Comparison of ENCODE assay signal across 11 mouse cellular contexts in the genomic region with DNA sequence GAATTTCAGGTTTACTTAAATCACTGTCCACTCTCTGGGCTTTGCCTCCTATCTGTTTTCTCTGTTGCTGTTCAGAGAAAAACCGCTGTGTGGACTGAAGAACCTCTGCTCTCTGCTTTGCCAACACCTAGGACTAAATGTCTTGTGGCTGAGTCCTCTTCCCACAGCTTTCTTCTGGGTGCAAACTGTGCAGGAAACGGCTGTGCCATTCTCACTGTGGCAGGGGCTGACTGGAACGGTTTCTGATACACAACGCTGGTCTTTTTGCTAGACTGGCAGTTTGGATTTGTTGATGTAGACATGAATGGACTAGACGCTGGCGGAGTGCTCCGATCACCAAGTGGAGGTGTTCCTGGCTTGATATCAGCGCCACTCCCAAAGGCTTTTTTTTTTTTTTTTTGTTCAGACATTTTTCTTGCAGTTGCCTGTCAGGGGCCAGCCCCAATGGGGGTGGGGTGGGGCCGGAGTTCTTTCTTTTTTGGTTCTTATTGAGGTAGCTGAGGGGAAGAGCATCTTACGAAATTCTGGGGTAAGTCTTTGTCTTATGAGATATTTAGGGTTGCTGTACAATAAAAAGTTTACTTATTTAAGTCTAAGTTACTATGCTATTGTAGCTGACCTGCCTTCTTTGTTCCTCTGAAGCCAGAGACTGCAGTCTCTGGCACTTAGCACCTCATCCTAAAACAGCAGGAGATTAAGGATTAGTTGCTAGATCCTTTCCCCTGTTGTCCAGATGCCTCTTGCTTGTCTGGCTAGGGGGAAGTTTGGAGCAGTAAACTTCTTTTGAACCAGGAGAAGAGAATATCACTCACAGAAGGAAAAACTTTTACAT. TPM values are rescaled to one million over a fixed set of nuclear protein-coding genes. Genes with fewer than 3 reads are reported as not detected.
DNase-seq lines count a peak whose midpoint lies in the region; ATAC-seq and TF ChIP-seq lines count a peak whose summit lies in the region.
"Had no signal": no experiment of that assay in that cellular context is flagged by ENCODE, and none has a peak within 500 bp of the region (broad histone marks: within the 10 kb centered on the region; RNA-seq: fewer than 3 reads in every experiment).

No protein-coding gene starts in this region.

- no peak for ATAC-seq in forebrain, postnatal 0 days
- ATAC-seq in midbrain, postnatal 0 days (ENCODE audit: low FRiP score), result no peak
- ATAC-seq in limb, embryonic 13.5 days (ENCODE audit: low FRiP score, low read depth), result no peak
- no peak for ATAC-seq in neural tube, embryonic 14.5 days (ENCODE audit: low read depth)

- peak overlapping the region; percentile 24 for H3K4me3 ChIP-seq in forebrain, embryonic 10.5 days
- no peak overlapping the region for H3K4me3 ChIP-seq in forebrain, postnatal 0 days (ENCODE audit: low read depth, low read length)
- H3K4me3 ChIP-seq in midbrain, embryonic 10.5 days, result peak overlapping the region; percentile 24; the same call in 1 of the 2 replicates
- no peak overlapping the region for H3K4me3 ChIP-seq in midbrain, postnatal 0 days (ENCODE audit: low read depth, low read length)
- H3K4me3 ChIP-seq in limb, embryonic 13.5 days, result peak overlapping the region; percentile 11; the same call in 1 of the 2 replicates
- H3K4me3 ChIP-seq in neural tube, embryonic 14.5 days (ENCODE audit: low read depth, low read length), result no peak overlapping the region

- peaks cover 17% of the 10 kb centered on the region for H3K4me1 ChIP-seq in forebrain, embryonic 10.5 days
- no peaks in the 10 kb centered on the region for H3K4me1 ChIP-seq in forebrain, postnatal 0 days (ENCODE audit: insufficient read depth)
- peaks cover 17% of the 10 kb centered on the region for H3K4me1 ChIP-seq in midbrain, embryonic 10.5 days
- no peaks in the 10 kb centered on the region for H3K4me1 ChIP-seq in midbrain, postnatal 0 days (ENCODE audit: insufficient read depth, low read length)
- no peaks in the 10 kb centered on the region for H3K4me1 ChIP-seq in limb, embryonic 13.5 days
- no peaks in the 10 kb centered on the region for H3K4me1 ChIP-seq in neural tube, embryonic 14.5 days (ENCODE audit: control insufficient read depth, insufficient read depth, low read length)

- peak overlapping the region; percentile 62; the same call in 1 of the 2 replicates for H3K27ac ChIP-seq in forebrain, embryonic 10.5 days
- no peak overlapping the region for H3K27ac ChIP-seq in forebrain, postnatal 0 days (ENCODE audit: low read depth, low read length)
- peak overlapping the region; percentile 55 for H3K27ac ChIP-seq in midbrain, embryonic 10.5 days (replicated peaks)
- H3K27ac ChIP-seq in midbrain, postnatal 0 days (ENCODE audit: low read depth, low read length), result no peak overlapping the region
- H3K27ac ChIP-seq in limb, embryonic 13.5 days, result no peak overlapping the region
- H3K27ac ChIP-seq in neural tube, embryonic 14.5 days (ENCODE audit: low read depth, low read length), result no peak overlapping the region
- H3K27ac ChIP-seq: macrophage had no signal

- H3K4me2 ChIP-seq in forebrain, postnatal 0 days (ENCODE audit: low read depth), result no peak overlapping the region
- H3K4me2 ChIP-seq in midbrain, postnatal 0 days (ENCODE audit: low read depth, low read length, poor library complexity, severe bottlenecking), result no peak overlapping the region
- peak overlapping the region; percentile 32 for H3K4me2 ChIP-seq in limb, embryonic 13.5 days (replicated peaks)
- H3K4me2 ChIP-seq in neural tube, embryonic 14.5 days (ENCODE audit: low read depth, low read length), result 0 out of 2 replicates have a peak overlapping the region, but pooled peaks have one; percentile 4

- 25% methylated on average over 10 of the region's 10 CpGs for WGBS in forebrain, embryonic 10.5 days
- 11% methylated on average over 10 of the region's 10 CpGs for WGBS in forebrain, postnatal 0 days
- WGBS in midbrain, embryonic 10.5 days, result 17% methylated on average over 10 of the region's 10 CpGs
- 11% methylated on average over 10 of the region's 10 CpGs for WGBS in midbrain, postnatal 0 days
- 14% methylated on average over 10 of the region's 10 CpGs for WGBS in limb, embryonic 13.5 days
- 7% methylated on average over 10 of the region's 10 CpGs for WGBS in neural tube, embryonic 14.5 days

- H3K36me3 ChIP-seq in forebrain, embryonic 10.5 days (replicated peaks), result no peaks in the 10 kb centered on the region
- no peaks in the 10 kb centered on the region for H3K36me3 ChIP-seq in forebrain, postnatal 0 days (ENCODE audit: insufficient read depth)
- no peaks in the 10 kb centered on the region for H3K36me3 ChIP-seq in midbrain, embryonic 10.5 days
- no peaks in the 10 kb centered on the region for H3K36me3 ChIP-seq in midbrain, postnatal 0 days (ENCODE audit: insufficient read depth, low read length)
- H3K36me3 ChIP-seq in limb, embryonic 13.5 days, result no peaks in the 10 kb centered on the region
- no peaks in the 10 kb centered on the region for H3K36me3 ChIP-seq in neural tube, embryonic 14.5 days (ENCODE audit: control insufficient read depth, insufficient read depth, low read length)

- DNase-seq in forebrain, embryonic 10.5 days (ENCODE audit: extremely low spot score, low spot score), result peak; percentile 15
- no peak for DNase-seq in forebrain, postnatal 0 days
- DNase-seq in midbrain, embryonic 10.5 days (ENCODE audit: low spot score), result peak; percentile 26
- DNase-seq in midbrain, postnatal 0 days (ENCODE audit: low spot score), result no peak
- DNase-seq in cerebellum, adult 18-20 months, result no peak
- no peak for DNase-seq in c-Kit-positive CD71-positive TER-119-positive erythroid progenitor cells, embryonic 14.5 days (ENCODE audit: low spot score)
- DNase-seq: cerebellum, postnatal 36 days had no signal

- no peak for TF ChIP-seq CTCF in forebrain, postnatal 0 days (IDR thresholded peaks at IDR 0.05; ENCODE audit: low read depth)
- no peak for TF ChIP-seq CTCF in midbrain, postnatal 0 days (IDR thresholded peaks at IDR 0.05)

- no peak overlapping the region for H3K9ac ChIP-seq in forebrain, postnatal 0 days
- H3K9ac ChIP-seq in midbrain, postnatal 0 days (replicated peaks; ENCODE audit: low read length, poor library complexity, severe bottlenecking), result no peak overlapping the region
- H3K9ac ChIP-seq in limb, embryonic 13.5 days, result no peak overlapping the region
- H3K9ac ChIP-seq in neural tube, embryonic 14.5 days (replicated peaks; ENCODE audit: low read depth, low read length), result no peak overlapping the region

- H3K9me3 ChIP-seq in forebrain, embryonic 10.5 days, result peaks cover 3% of the 10 kb centered on the region; the same call in 1 of the 2 replicates
- no peaks in the 10 kb centered on the region for H3K9me3 ChIP-seq in forebrain, postnatal 0 days (ENCODE audit: low read length)
- peaks cover 2% of the 10 kb centered on the region; the same call in 1 of the 2 replicates for H3K9me3 ChIP-seq in midbrain, embryonic 10.5 days (replicated peaks)
- H3K9me3 ChIP-seq in midbrain, postnatal 0 days (ENCODE audit: low read length), result no peaks in the 10 kb centered on the region
- no peaks in the 10 kb centered on the region for H3K9me3 ChIP-seq in limb, embryonic 13.5 days
- H3K9me3 ChIP-seq in neural tube, embryonic 14.5 days (ENCODE audit: control insufficient read depth, low read length), result no peaks in the 10 kb centered on the region

- no peaks in the 10 kb centered on the region for H3K27me3 ChIP-seq in forebrain, embryonic 10.5 days (ENCODE audit: poor library complexity, severe bottlenecking)
- no peaks in the 10 kb centered on the region for H3K27me3 ChIP-seq in forebrain, postnatal 0 days (ENCODE audit: insufficient read depth, low read length)
- H3K27me3 ChIP-seq in midbrain, embryonic 10.5 days (ENCODE audit: low read depth, poor library complexity, severe bottlenecking), result no peaks in the 10 kb centered on the region
- H3K27me3 ChIP-seq in midbrain, postnatal 0 days (ENCODE audit: insufficient read depth, low read length), result no peaks in the 10 kb centered on the region
- H3K27me3 ChIP-seq in limb, embryonic 13.5 days, result no peaks in the 10 kb centered on the region
- no peaks in the 10 kb centered on the region for H3K27me3 ChIP-seq in neural tube, embryonic 14.5 days (ENCODE audit: control insufficient read depth, insufficient read depth, low read length)

RNA-seq across cellular contexts. Expression of gene Lnpep, which starts 30.4 kb away (rescaled TPM):
- 6.3 and 6.5 TPM in 2 replicates for polyA plus RNA-seq in forebrain, embryonic 10.5 days (2016; fragmentation: Nextera tagmentation; extraction: Ambion mirVana)
- total RNA-seq in forebrain, postnatal 0 days (2014; rRNA removed), result 24.1 and 33.1 TPM in 2 replicates
- 2.0 and 5.1 TPM in 2 replicates for polyA plus RNA-seq in forebrain, postnatal 0 days (2015; fragmentation: Nextera tagmentation; extraction: Ambion mirVana)
- 5.7 and 6.9 TPM in 2 replicates for polyA plus RNA-seq in midbrain, embryonic 10.5 days (2016; fragmentation: Nextera tagmentation; extraction: Ambion mirVana)
- 24.5 and 31.2 TPM in 2 replicates for total RNA-seq in midbrain, postnatal 0 days (2014; rRNA removed)
- 4.5 and 6.2 TPM in 2 replicates for polyA plus RNA-seq in midbrain, postnatal 0 days (2015; fragmentation: Nextera tagmentation; extraction: Ambion mirVana)
- 12.0 and 12.3 TPM in 2 replicates for polyA plus RNA-seq in limb, embryonic 13.5 days (2015; fragmentation: Nextera tagmentation; extraction: Ambion mirVana)
- polyA plus RNA-seq in neural tube, embryonic 14.5 days (2014; fragmentation: Nextera tagmentation; extraction: Ambion mirVana), result 11.9 and 17.7 TPM in 2 replicates

RNA-seq across cellular contexts. Expression of gene Vmn2r90, which starts 48.3 kb away (rescaled TPM):
- polyA plus RNA-seq in forebrain, embryonic 10.5 days (2016; fragmentation: Nextera tagmentation; extraction: Ambion mirVana), result not detected in 2 replicates
- total RNA-seq in forebrain, postnatal 0 days (2014; rRNA removed), result not detected in 2 replicates
- polyA plus RNA-seq in forebrain, postnatal 0 days (2015; fragmentation: Nextera tagmentation; extraction: Ambion mirVana), result not detected in 2 replicates
- polyA plus RNA-seq in midbrain, embryonic 10.5 days (2016; fragmentation: Nextera tagmentation; extraction: Ambion mirVana), result not detected in 2 replicates
- not detected in 2 replicates for total RNA-seq in midbrain, postnatal 0 days (2014; rRNA removed)
- 0.05 TPM in 1 of 2 replicates, not detected in the other for polyA plus RNA-seq in midbrain, postnatal 0 days (2015; fragmentation: Nextera tagmentation; extraction: Ambion mirVana)
- not detected in 2 replicates for polyA plus RNA-seq in limb, embryonic 13.5 days (2015; fragmentation: Nextera tagmentation; extraction: Ambion mirVana)
- polyA plus RNA-seq in neural tube, embryonic 14.5 days (2014; fragmentation: Nextera tagmentation; extraction: Ambion mirVana), result not detected in 2 replicates
- total RNA-seq: layer of hippocampus, postnatal 10 days had no signal
- polyA plus RNA-seq: macrophage had no signal

Comparison
In these comparisons a context has a peak if more than half of its experiments do, and no peak if none do; other contexts are left out.
1. DNase-seq: peak in forebrain, embryonic 10.5 days (single experiment) and midbrain, embryonic 10.5 days (single experiment); none in forebrain, postnatal 0 days (single experiment), midbrain, postnatal 0 days (single experiment), cerebellum, adult 18-20 months (0 of 2) and c-Kit-positive CD71-positive TER-119-positive erythroid progenitor cells, embryonic 14.5 days (single experiment).
2. H3K27ac ChIP-seq: peak in forebrain, embryonic 10.5 days (single experiment) and midbrain, embryonic 10.5 days (single experiment); none in forebrain, postnatal 0 days (single experiment), midbrain, postnatal 0 days (single experiment), limb, embryonic 13.5 days (single experiment) and neural tube, embryonic 14.5 days (single experiment).
3. H3K4me3 ChIP-seq: peak in forebrain, embryonic 10.5 days (single experiment), midbrain, embryonic 10.5 days (single experiment) and limb, embryonic 13.5 days (single experiment); none in forebrain, postnatal 0 days (single experiment), midbrain, postnatal 0 days (single experiment) and neural tube, embryonic 14.5 days (single experiment).
4. H3K4me2 ChIP-seq: peak in limb, embryonic 13.5 days (single experiment) and neural tube, embryonic 14.5 days (single experiment); none in forebrain, postnatal 0 days (single experiment) and midbrain, postnatal 0 days (single experiment).